In the genomic region with DNA sequence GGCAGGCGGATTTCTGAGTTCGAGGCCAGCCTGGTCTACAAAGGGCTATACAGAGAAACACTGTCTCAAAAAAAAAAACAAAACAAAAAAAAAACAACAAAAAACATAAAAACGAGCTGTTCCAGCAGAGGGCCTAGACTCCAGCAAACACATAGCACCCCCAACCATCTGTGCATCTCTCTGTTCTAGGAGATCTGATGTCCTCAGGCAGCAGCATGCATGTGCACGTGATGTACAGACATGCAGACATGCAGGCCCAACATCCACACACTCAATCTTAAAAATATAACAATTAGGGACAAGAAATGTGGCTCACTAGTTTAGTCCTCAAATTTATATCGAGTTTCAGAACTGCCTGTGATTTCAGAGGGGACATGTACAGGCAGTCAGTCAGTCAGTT, we compare ENCODE assay signal across 27 mouse cellular contexts. TPM values are rescaled to one million over a fixed set of nuclear protein-coding genes. Genes with fewer than 3 reads are reported as not detected.
DNase-seq lines count a peak whose midpoint lies in the region; TF ChIP-seq lines count a peak whose summit lies in the region.
"Had no signal": no experiment of that assay in that cellular context is flagged by ENCODE, and none has a peak within 500 bp of the region (broad histone marks: within the 10 kb centered on the region; RNA-seq: fewer than 3 reads in every experiment).

No protein-coding gene starts in this region.

- 81% methylated on average over 5 of the region's 5 CpGs for WGBS in kidney, adult 2 months

- H3K36me3 ChIP-seq in kidney, adult 2 months (ENCODE audit: control insufficient read depth, insufficient read depth, low read length), result peaks cover 3% of the 10 kb centered on the region; the same call in 1 of the 2 replicates

- DNase-seq in kidney, adult 2 months, result no peak
- DNase-seq in kidney, adult 18-20 months, result no peak
- peak; percentile 83 for DNase-seq in layer of hippocampus, adult 9-11 months
- no peak for DNase-seq in layer of hippocampus, postnatal 36 days
- DNase-seq in right cerebral cortex, adult 18-20 months, result peak; percentile 14
- DNase-seq in right cerebral cortex, postnatal 4 days, result no peak
- DNase-seq in brain, adult 2 months (ENCODE audit: low read depth, low spot score), result peak; percentile 78
- DNase-seq: adrenal gland, adult 2 months; adrenal gland, postnatal 14 days; B cell, adult 2 months; cerebellum, adult 11-12 months; cerebellum, adult 8-10 months; cerebellum, postnatal 10 days; cerebellum, postnatal 36 days; embryo, embryonic 11 days; forebrain, postnatal 0 days; gastrocnemius, adult 2 months; gastrocnemius, postnatal 14 days; heart, adult 11 months had no signal

- peaks cover 31% of the 10 kb centered on the region; the same call in 1 of the 2 replicates for H3K4me1 ChIP-seq in kidney, adult 2 months (ENCODE audit: control insufficient read depth, insufficient read depth, low read length)
- H3K4me1 ChIP-seq: embryonic facial prominence, embryonic 10.5 days; embryonic facial prominence, embryonic 13.5 days; forebrain, embryonic 12.5 days; hindbrain, embryonic 12.5 days; hindbrain, embryonic 15.5 days had no signal

- TF ChIP-seq CTCF in kidney, adult 2 months (conservative IDR thresholded peaks at IDR 0.05; ENCODE audit: insufficient read depth, insufficient read length, low read depth, low read length), result no peak

- no peak for TF ChIP-seq POLR2A in kidney, adult 2 months (IDR thresholded peaks at IDR 0.05; ENCODE audit: low read depth, low read length)

- peak overlapping the region; percentile 81 for H3K27ac ChIP-seq in kidney, adult 2 months (ENCODE audit: insufficient read depth, low read depth, low read length)
- H3K27ac ChIP-seq: embryonic facial prominence, embryonic 10.5 days; embryonic facial prominence, embryonic 13.5 days; forebrain, embryonic 12.5 days; gastrocnemius, adult 2 months; hindbrain, embryonic 12.5 days; hindbrain, embryonic 15.5 days had no signal

- no peaks in the 10 kb centered on the region for H3K27me3 ChIP-seq in kidney, adult 2 months (replicated peaks; ENCODE audit: control insufficient read depth, insufficient read depth, low read length)
- H3K27me3 ChIP-seq: CH12.LX; embryonic facial prominence, embryonic 13.5 days; forebrain, embryonic 12.5 days; hindbrain, embryonic 12.5 days; hindbrain, embryonic 15.5 days; Patski had no signal

- H3K4me3 ChIP-seq in kidney, adult 2 months (ENCODE audit: insufficient read depth, low read depth, low read length), result no peak overlapping the region
- H3K4me3 ChIP-seq: embryonic facial prominence, embryonic 10.5 days; embryonic facial prominence, embryonic 13.5 days; erythroblast, embryonic 14.5 days; forebrain, embryonic 12.5 days; gastrocnemius, adult 2 months; hindbrain, embryonic 12.5 days; hindbrain, embryonic 15.5 days had no signal

RNA-seq across cellular contexts. Expression of a gene that starts 14.9 kb away (rescaled TPM):
- polyA plus RNA-seq in kidney, adult 2 months (2012; rRNA removed), result 226 and 357 TPM in 2 replicates
- total RNA-seq in layer of hippocampus, postnatal 36 days (2021), result 10 to 100 TPM; 28.3 to 34.1 TPM

RNA-seq across cellular contexts. Expression of a gene that starts 56.1 kb away (rescaled TPM):
- 97.9 and 98.2 TPM in 2 replicates for polyA plus RNA-seq in kidney, adult 2 months (2012; rRNA removed)
- total RNA-seq in layer of hippocampus, postnatal 36 days (2021), result 10 to 100 TPM; 48.4 to 51.1 TPM

RNA-seq across cellular contexts. Expression of a gene that starts 56.3 kb away (rescaled TPM):
- 26.5 and 31.5 TPM in 2 replicates for polyA plus RNA-seq in kidney, adult 2 months (2012; rRNA removed)
- total RNA-seq in layer of hippocampus, postnatal 36 days (2021), result 10 to 100 TPM; 77.8 to 83.1 TPM

Comparison
In these comparisons a context has a peak if more than half of its experiments do, and no peak if none do; other contexts are left out.
1. DNase-seq: peak in layer of hippocampus, adult 9-11 months (single experiment), right cerebral cortex, adult 18-20 months (single experiment) and brain, adult 2 months (single experiment); none in kidney, adult 2 months (single experiment), kidney, adult 18-20 months (single experiment), layer of hippocampus, postnatal 36 days (0 of 2) and right cerebral cortex, postnatal 4 days (single experiment).